Mouse (Mus musculus) left cerebral cortex, adult 8-10 months (tissue): ENCODE results near the gene Arhgap15. TPM values are rescaled to one million over a fixed set of nuclear protein-coding genes. Genes with fewer than 3 reads are reported as not detected.

Source experiments
- DNase-seq, 2 experiments: peaks; one replicate each; pipeline ENCODE4 v3.0.0; 2022; ENCODE audit warnings: low spot score in 2 of 2
- total RNA-seq, 4 experiments: library from RNA; stranded (reverse); gene quantifications; 2 replicates each; pipeline ENCODE4 v1.2.4; 2022

Arhgap15 gene
- total RNA-seq, 4 experiments from 2014 or later = 7.8 to 10.0 (median 8.8) TPM

GRCm38 (mm10) chr2:43782157-43782556 lies 33.5 kb downstream of the Arhgap15 start:
- no peak for DNase-seq

GRCm38 (mm10) chr2:43783759-43784735 lies 35.4 kb downstream of the Arhgap15 start:
- peak in 1 of 2 experiments; percentile 19 for DNase-seq

GRCm38 (mm10) chr2:43786101-43786500 lies 37.5 kb downstream of the Arhgap15 start:
- no peak for DNase-seq

GRCm38 (mm10) chr2:43787141-43787540 lies 38.5 kb downstream of the Arhgap15 start:
- DNase-seq = peak; percentile 21 to 28

- DNase-seq = no peak
Observed at GRCm38 (mm10) chr2:43788484-43788883, 39.9 kb downstream of the Arhgap15 start.

- no peak for DNase-seq
Observed at GRCm38 (mm10) chr2:43790049-43790693, 41.5 kb downstream of the Arhgap15 start.

- no peak for DNase-seq
Observed at GRCm38 (mm10) chr2:43791575-43791974, 43.0 kb downstream of the Arhgap15 start.

GRCm38 (mm10) chr2:43793105-43793504 lies 44.5 kb downstream of the Arhgap15 start:
- DNase-seq = no peak

GRCm38 (mm10) chr2:43794700-43795099 lies 46.1 kb downstream of the Arhgap15 start:
- no peak for DNase-seq

GRCm38 (mm10) chr2:43796448-43796847 lies 47.8 kb downstream of the Arhgap15 start:
- DNase-seq = no peak

- DNase-seq = no peak
Observed at GRCm38 (mm10) chr2:43805960-43806744, 57.5 kb downstream of the Arhgap15 start.

GRCm38 (mm10) chr2:43815896-43816787 lies 67.5 kb downstream of the Arhgap15 start:
- DNase-seq = no peak

- peak; percentile 23 to 56 for DNase-seq
Observed at GRCm38 (mm10) chr2:43816788-43817581, 68.4 kb downstream of the Arhgap15 start.

GRCm38 (mm10) chr2:43835931-43836330 lies 87.3 kb downstream of the Arhgap15 start:
- DNase-seq = no peak

GRCm38 (mm10) chr2:43841644-43842043 lies 93.0 kb downstream of the Arhgap15 start:
- peak in 1 of 2 experiments; percentile 18 for DNase-seq

- no peak for DNase-seq
Observed at GRCm38 (mm10) chr2:43851195-43851594, 102.6 kb downstream of the Arhgap15 start.

- DNase-seq = no peak
Observed at GRCm38 (mm10) chr2:43862709-43863108, 114.1 kb downstream of the Arhgap15 start.

- peak; percentile 43 to 70 for DNase-seq
Observed at GRCm38 (mm10) chr2:43902403-43902973, 153.9 kb downstream of the Arhgap15 start.

- DNase-seq = no peak
Observed at GRCm38 (mm10) chr2:43907496-43907895, 158.9 kb downstream of the Arhgap15 start.
